Mouse (Mus musculus): Measurements from ENCODE around the gene Ccdc97. TPM values are rescaled to one million over a fixed set of nuclear protein-coding genes. Genes with fewer than 3 reads are reported as not detected.

The Ccdc97 gene
- polyA plus RNA-seq, 1 experiment, result 33.2 TPM

DNA sequence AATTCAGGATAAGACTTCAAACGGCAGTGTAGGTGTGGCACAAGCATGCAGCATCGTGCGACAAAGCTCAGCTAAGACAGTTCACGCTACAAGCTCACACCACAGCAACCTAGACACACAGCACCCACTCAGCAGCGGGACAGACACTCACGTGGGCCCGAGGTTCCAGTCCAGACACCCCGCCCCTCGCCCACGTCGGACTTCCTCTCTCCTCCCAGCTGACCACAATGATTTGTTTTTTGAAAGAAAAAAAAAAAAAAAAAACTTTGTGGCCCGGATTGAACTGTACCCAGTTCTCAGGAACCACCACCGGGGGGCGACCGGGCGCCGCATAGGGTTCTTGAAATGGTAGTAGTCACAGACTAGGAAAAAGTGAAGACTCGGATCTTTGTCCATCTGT, 37.1 kb upstream of the Ccdc97 start:
- TF ChIP-seq CTCF (IDR thresholded peaks at IDR 0.05; ENCODE audit: control insufficient read depth, insufficient read depth, insufficient read length) (peak; percentile 17), MYOD1 (IDR thresholded peaks at IDR 0.05; ENCODE audit: control insufficient read depth, insufficient read length, low read depth) (no peak), USF1 (IDR thresholded peaks at IDR 0.05; ENCODE audit: low read depth) (peak; percentile 80), MAX (IDR thresholded peaks at IDR 0.05) (peak; percentile 48)
- Histone ChIP-seq H3K27me3 (ENCODE audit: control insufficient read depth, insufficient read depth, insufficient read length) (no peaks in the 10 kb centered on the region), H3K36me3 (ENCODE audit: control insufficient read depth, insufficient read depth) (peaks cover 51% of the 10 kb centered on the region), H3ac (ENCODE audit: control insufficient read depth, insufficient read length, low read depth) (peak overlapping the region; percentile 52), H3K4me3 (ENCODE audit: insufficient read depth, poor library complexity, severe bottlenecking) (peak overlapping the region; percentile 23), H3K79me3 (ENCODE audit: low read depth) (peaks cover 31% of the 10 kb centered on the region), H3K79me2 (ENCODE audit: control insufficient read depth, insufficient read depth) (peaks cover 35% of the 10 kb centered on the region)

DNA sequence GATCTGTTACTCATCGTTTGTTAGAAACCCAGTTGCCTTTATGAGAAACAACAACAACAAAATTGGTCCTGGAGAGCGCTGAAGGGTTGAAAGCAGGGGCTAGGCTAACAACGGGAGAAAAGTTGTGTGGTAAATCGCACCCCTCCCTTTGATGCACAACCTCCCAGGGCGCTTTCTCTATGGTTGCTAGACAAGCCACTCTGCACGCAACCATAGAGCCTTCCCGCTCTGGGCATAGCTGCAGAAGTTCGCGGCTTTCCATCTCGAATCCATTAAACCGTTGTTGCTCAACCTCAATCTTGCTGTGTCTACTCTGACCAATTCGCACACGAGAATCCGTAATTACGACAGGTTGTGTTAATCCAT, 36.6 kb upstream of the Ccdc97 start:
- peaks cover 51% of the 10 kb centered on the region for H3K36me3 ChIP-seq (ENCODE audit: control insufficient read depth, insufficient read depth)
- peak overlapping the region; percentile 23 for H3K4me3 ChIP-seq (ENCODE audit: insufficient read depth, poor library complexity, severe bottlenecking)
- peaks cover 41% of the 10 kb centered on the region for H3K79me2 ChIP-seq (ENCODE audit: control insufficient read depth, insufficient read depth)
- peaks cover 36% of the 10 kb centered on the region for H3K79me3 ChIP-seq (ENCODE audit: low read depth)
- TF ChIP-seq MAX (IDR thresholded peaks at IDR 0.05) (peak; percentile 4), USF1 (IDR thresholded peaks at IDR 0.05; ENCODE audit: low read depth) (no peak), MYOG (IDR thresholded peaks at IDR 0.05; ENCODE audit: control insufficient read depth, extremely low read depth, insufficient read length) (no peak), CEBPB (IDR thresholded peaks at IDR 0.05; ENCODE audit: low read depth) (no peak), FOSL1 (IDR thresholded peaks at IDR 0.05; ENCODE audit: insufficient read depth, low read length, poor library complexity, severe bottlenecking) (no peak)
- peak overlapping the region; percentile 52 for H3ac ChIP-seq (ENCODE audit: control insufficient read depth, insufficient read length, low read depth)
- H3K27me3 ChIP-seq (ENCODE audit: control insufficient read depth, insufficient read depth, insufficient read length), result no peaks in the 10 kb centered on the region

DNA sequence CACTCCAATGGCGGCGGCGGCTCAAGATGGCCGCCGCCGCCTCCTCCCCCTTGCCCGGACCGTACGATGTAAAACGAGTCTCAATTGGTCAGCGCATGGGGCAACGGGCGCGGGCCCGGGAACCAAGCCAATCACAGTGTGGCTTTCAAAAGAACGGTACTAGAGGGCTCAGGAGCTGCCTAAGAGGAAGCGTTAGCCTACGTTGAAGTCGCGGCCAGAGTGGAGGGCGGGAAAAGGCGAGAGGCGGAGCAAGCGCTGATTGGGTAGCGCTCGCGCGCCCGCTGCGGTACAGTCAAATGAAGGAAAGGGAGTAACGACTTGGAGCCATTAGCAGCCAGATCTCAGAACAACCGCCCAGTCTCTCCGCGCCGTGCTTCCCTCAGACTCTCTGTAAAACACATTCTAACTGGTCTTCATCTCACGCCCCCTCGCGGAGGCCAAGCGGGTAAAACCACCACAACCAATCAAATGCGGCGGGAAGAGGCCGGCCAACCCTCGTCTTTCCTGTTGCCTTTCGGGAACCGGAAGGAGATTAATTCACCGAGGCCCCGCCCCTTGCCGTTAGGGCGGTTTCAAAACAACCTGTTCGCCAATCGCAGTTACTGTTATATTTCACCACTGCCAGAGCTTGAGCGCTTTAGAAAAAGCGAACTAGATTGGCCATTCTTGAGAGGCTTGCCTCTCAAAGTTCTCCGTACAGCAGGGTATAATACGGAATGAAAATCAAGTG, 36.0 kb upstream of the Ccdc97 start, which contains the start of gene Hnrnpul1:
Gene Hnrnpul1 (minus strand): TSS at position 20 of the 730 bp plus-strand sequence.
- TF ChIP-seq CTCF (IDR thresholded peaks at IDR 0.05; ENCODE audit: control insufficient read depth, insufficient read depth, insufficient read length) (no peak), MAX (IDR thresholded peaks at IDR 0.05) (peak; percentile 15)
- Histone ChIP-seq H3K79me3 (ENCODE audit: low read depth) (peaks cover 40% of the 10 kb centered on the region), H3K4me3 (ENCODE audit: insufficient read depth, poor library complexity, severe bottlenecking) (peak within 1 kb of the TSS; percentile 83)

DNA sequence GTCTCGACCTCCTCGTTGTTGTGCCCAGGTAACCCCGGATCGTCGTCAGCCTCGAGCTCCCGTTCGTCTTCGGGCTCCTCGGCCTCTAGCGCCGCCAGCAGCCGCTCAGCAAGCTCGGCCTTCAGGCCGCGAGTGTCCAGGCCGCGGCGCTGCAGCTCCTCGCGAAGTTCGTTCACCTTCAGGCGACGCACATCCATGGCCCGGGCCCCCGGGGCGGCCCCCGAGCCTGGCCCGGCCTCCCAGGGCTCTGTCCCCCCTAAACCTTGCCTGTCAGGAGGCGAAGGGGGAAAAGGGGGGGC, 35.5 kb upstream of the Ccdc97 start:
- H3K79me3 ChIP-seq (ENCODE audit: low read depth), result peaks cover 40% of the 10 kb centered on the region
- H3K79me2 ChIP-seq (ENCODE audit: control insufficient read depth, insufficient read depth), result peaks cover 49% of the 10 kb centered on the region
- H3K36me3 ChIP-seq (ENCODE audit: control insufficient read depth, insufficient read depth), result peaks cover 53% of the 10 kb centered on the region
- peak overlapping the region; percentile 83 for H3K4me3 ChIP-seq (ENCODE audit: insufficient read depth, poor library complexity, severe bottlenecking)
- TF ChIP-seq MAX (IDR thresholded peaks at IDR 0.05), result no peak
- TF ChIP-seq CTCF (IDR thresholded peaks at IDR 0.05; ENCODE audit: control insufficient read depth, insufficient read depth, insufficient read length), result peak; percentile 14
- no peaks in the 10 kb centered on the region for H3K27me3 ChIP-seq (ENCODE audit: control insufficient read depth, insufficient read depth, insufficient read length)
- peak overlapping the region; percentile 91 for H3ac ChIP-seq (ENCODE audit: control insufficient read depth, insufficient read length, low read depth)

More for the DNA sequence above, 36.0 kb upstream of the Ccdc97 start, which contains the start of gene Hnrnpul1:
- H3ac ChIP-seq (ENCODE audit: control insufficient read depth, insufficient read length, low read depth), result peak within 1 kb of the TSS; percentile 91
- no peaks in the 10 kb centered on the region for H3K27me3 ChIP-seq (ENCODE audit: control insufficient read depth, insufficient read depth, insufficient read length)
- peaks cover 50% of the 10 kb centered on the region for H3K36me3 ChIP-seq (ENCODE audit: control insufficient read depth, insufficient read depth)
- peaks cover 45% of the 10 kb centered on the region for H3K79me2 ChIP-seq (ENCODE audit: control insufficient read depth, insufficient read depth)

- Histone ChIP-seq H3K79me2 (ENCODE audit: control insufficient read depth, insufficient read depth) (peaks cover 55% of the 10 kb centered on the region), H3K27me3 (ENCODE audit: control insufficient read depth, insufficient read depth, insufficient read length) (no peaks in the 10 kb centered on the region), H3K36me3 (ENCODE audit: control insufficient read depth, insufficient read depth) (peaks cover 50% of the 10 kb centered on the region), H3K79me3 (ENCODE audit: low read depth) (peaks cover 40% of the 10 kb centered on the region), H3ac (ENCODE audit: control insufficient read depth, insufficient read length, low read depth) (peak overlapping the region; percentile 91), H3K4me3 (ENCODE audit: insufficient read depth, poor library complexity, severe bottlenecking) (peak overlapping the region; percentile 83)
- TF ChIP-seq CTCF (IDR thresholded peaks at IDR 0.05; ENCODE audit: control insufficient read depth, insufficient read depth, insufficient read length) (no peak), USF1 (IDR thresholded peaks at IDR 0.05; ENCODE audit: low read depth) (no peak), FOSL1 (IDR thresholded peaks at IDR 0.05; ENCODE audit: insufficient read depth, low read length, poor library complexity, severe bottlenecking) (no peak), CEBPB (IDR thresholded peaks at IDR 0.05; ENCODE audit: low read depth) (no peak), MYOD1 (IDR thresholded peaks at IDR 0.05; ENCODE audit: control insufficient read depth, insufficient read length, low read depth) (no peak), MAX (IDR thresholded peaks at IDR 0.05) (no peak), MYOG (IDR thresholded peaks at IDR 0.05; ENCODE audit: control insufficient read depth, extremely low read depth, insufficient read length) (no peak)
Observed at GRCm38 (mm10) chr7:25753643-25754438, 35.0 kb upstream of the Ccdc97 start.

DNA sequence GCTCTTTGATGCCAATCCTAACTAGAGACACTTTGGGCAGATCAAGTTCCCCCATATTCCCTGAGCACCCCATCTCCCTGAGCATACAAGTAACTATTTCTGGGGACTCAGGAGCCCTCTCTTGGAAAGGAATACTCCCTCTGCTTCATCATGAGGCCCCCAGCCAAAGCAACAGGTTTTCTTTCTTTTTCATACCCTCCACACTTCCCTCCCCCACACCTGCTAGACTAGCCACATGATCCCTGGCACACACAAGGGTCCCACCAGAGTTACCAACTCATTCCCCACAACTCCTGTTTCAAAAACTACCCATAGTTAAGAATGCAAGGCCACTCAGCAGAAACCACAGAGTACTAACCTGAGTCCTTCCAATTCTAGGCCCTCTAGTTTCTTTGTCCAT, 34.2 kb upstream of the Ccdc97 start:
- no peak for TF ChIP-seq CEBPB (IDR thresholded peaks at IDR 0.05; ENCODE audit: low read depth)
- TF ChIP-seq USF1 (IDR thresholded peaks at IDR 0.05; ENCODE audit: low read depth), result no peak
- TF ChIP-seq MYOD1 (IDR thresholded peaks at IDR 0.05; ENCODE audit: control insufficient read depth, insufficient read length, low read depth), result no peak
- no peak for TF ChIP-seq MAX (IDR thresholded peaks at IDR 0.05)
- no peak for TF ChIP-seq CTCF (IDR thresholded peaks at IDR 0.05; ENCODE audit: control insufficient read depth, insufficient read depth, insufficient read length)
- TF ChIP-seq FOSL1 (IDR thresholded peaks at IDR 0.05; ENCODE audit: insufficient read depth, low read length, poor library complexity, severe bottlenecking), result no peak
- no peak for TF ChIP-seq MYOG (IDR thresholded peaks at IDR 0.05; ENCODE audit: control insufficient read depth, extremely low read depth, insufficient read length)
- Histone ChIP-seq H3K36me3 (ENCODE audit: control insufficient read depth, insufficient read depth) (peaks cover 48% of the 10 kb centered on the region), H3ac (ENCODE audit: control insufficient read depth, insufficient read length, low read depth) (peak overlapping the region; percentile 18), H3K4me3 (ENCODE audit: insufficient read depth, poor library complexity, severe bottlenecking) (peak overlapping the region; percentile 83), H3K79me2 (ENCODE audit: control insufficient read depth, insufficient read depth) (peaks cover 62% of the 10 kb centered on the region), H3K79me3 (ENCODE audit: low read depth) (peaks cover 40% of the 10 kb centered on the region), H3K27me3 (ENCODE audit: control insufficient read depth, insufficient read depth, insufficient read length) (no peaks in the 10 kb centered on the region)

Data from C2C12 (cell line).